Mouse (Mus musculus): ENCODE data around the gene Trpc5.

- TF ChIP-seq CTCF (IDR thresholded peaks at IDR 0.05; ENCODE audit: insufficient read depth, low read length) (no peak), POLR2A (IDR thresholded peaks at IDR 0.05; ENCODE audit: borderline replicate concordance, extremely low read depth, low read depth, low read length) (no peak)
Observed at GRCm38 (mm10) chrX:144421091-144421490, 266.9 kb downstream of the Trpc5 start.

Data from lung, adult 2 months (tissue).